Mouse (Mus musculus) midbrain, embryonic 10.5 days (tissue): ENCODE measurements around the gene Arhgef2. TPM values are rescaled to one million over a fixed set of nuclear protein-coding genes. Genes with fewer than 3 reads are reported as not detected.

Experiments used
- DNase-seq: peaks from one replicate; pipeline ENCODE4 v3.0.0-alpha.2; 2017; ENCODE audit warnings: low spot score
- H3K27ac ChIP-seq: fragments of 300-500 bp; sonication (generic); replicated peaks from 2 replicates; pipeline ENCODE4 v1.5.1; 2016; ENCODE audit warnings: mild to moderate bottlenecking
- H3K27me3 ChIP-seq: fragments of 300-500 bp; sonication (generic); 2 replicates; pipeline ENCODE4 v1.6.1; 2016; ENCODE audit warnings: low read depth, mild to moderate bottlenecking; ENCODE audit not compliant: poor library complexity, severe bottlenecking
- H3K36me3 ChIP-seq: fragments of 300-500 bp; sonication (generic); 2 replicates; pipeline ENCODE4 v1.6.1; 2016; ENCODE audit warnings: mild to moderate bottlenecking, moderate library complexity
- H3K4me1 ChIP-seq: fragments of 300-500 bp; sonication (generic); 2 replicates; pipeline ENCODE4 v1.6.1; 2016
- H3K4me3 ChIP-seq: fragments of 300-500 bp; sonication (generic); 2 replicates; pipeline ENCODE4 v1.5.1; 2016; ENCODE audit warnings: mild to moderate bottlenecking, moderate library complexity
- H3K9me3 ChIP-seq: fragments of 300-500 bp; sonication (generic); replicated peaks from 2 replicates; pipeline ENCODE4 v1.6.1; 2016; ENCODE audit warnings: mild to moderate bottlenecking
- WGBS: fragments of 180-500 bp; shearing (Covaris S2); methylation state at CpG from one replicate; pipeline ENCODE4 v1.1.7; 2016; 5-methylcytosine and 5-hydroxymethylcytosine counted together
- polyA plus RNA-seq: library from polyadenylated mRNA; unstranded; fragments of >200 nt; fragmentation: Nextera tagmentation; extraction: Ambion mirVana; gene quantifications from 2 replicates; pipeline ENCODE4 v1.2.1, GENCODE M21; 2016

The Arhgef2 gene
- polyA plus RNA-seq, 1 experiment from 2014 or later, result 82.2 TPM

DNA sequence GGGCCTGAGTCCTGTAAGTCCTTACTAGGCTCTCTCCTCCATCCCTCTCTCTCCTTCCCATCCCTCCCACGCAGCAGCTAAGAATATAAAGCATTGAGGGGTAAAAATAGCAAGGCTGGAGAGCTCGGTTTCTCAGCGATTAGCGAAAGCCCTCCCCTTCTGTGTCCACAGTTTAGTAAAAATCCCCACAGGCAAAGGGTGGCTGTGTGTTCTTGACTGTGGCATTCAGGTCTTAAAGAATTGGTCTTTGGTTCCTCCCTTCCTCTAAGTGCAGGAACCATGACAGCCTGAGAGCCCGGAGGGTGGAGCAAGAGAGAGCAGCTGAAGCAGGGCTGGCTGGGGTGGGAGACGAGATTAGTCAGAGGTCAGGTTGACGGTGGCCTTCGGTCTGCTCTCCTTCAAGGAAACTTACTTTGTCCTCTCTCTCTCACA lies 30.8 kb downstream of the Arhgef2 start:
- DNase-seq, result no peak
- Histone ChIP-seq H3K36me3 (peaks cover 99% of the 10 kb centered on the region), H3K27me3 (no peaks in the 10 kb centered on the region), H3K4me3 (no peak overlapping the region), H3K9me3 (no peaks in the 10 kb centered on the region), H3K27ac (no peak overlapping the region), H3K4me1 (no peaks in the 10 kb centered on the region)
- WGBS, result 96% methylated on average over 8 of the region's 8 CpGs

DNA sequence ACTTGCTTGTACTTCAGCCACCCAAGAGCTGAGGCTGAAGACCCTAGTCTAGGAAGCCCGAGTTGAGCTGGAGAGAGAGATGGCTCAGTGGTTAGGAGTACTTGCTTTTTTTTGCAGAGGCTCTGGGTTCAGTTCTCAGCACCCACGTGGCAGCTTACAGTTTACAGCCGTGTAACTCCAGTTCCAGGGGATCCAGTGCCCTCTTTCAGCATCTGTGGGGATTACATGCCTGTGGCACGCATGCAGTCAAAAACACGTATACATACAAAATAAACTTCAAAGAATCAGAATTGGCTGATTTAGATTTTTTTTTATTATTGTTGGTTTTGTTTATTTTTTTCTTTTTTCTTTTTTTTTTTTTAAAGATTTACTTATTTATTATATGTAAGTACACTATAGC lies 31.4 kb downstream of the Arhgef2 start:
- 94% methylated on average over 5 of the region's 5 CpGs for WGBS
- Histone ChIP-seq H3K4me3 (no peak overlapping the region), H3K4me1 (no peaks in the 10 kb centered on the region), H3K27me3 (no peaks in the 10 kb centered on the region), H3K9me3 (no peaks in the 10 kb centered on the region), H3K36me3 (peaks cover 99% of the 10 kb centered on the region), H3K27ac (no peak overlapping the region)
- DNase-seq, result no peak

DNA sequence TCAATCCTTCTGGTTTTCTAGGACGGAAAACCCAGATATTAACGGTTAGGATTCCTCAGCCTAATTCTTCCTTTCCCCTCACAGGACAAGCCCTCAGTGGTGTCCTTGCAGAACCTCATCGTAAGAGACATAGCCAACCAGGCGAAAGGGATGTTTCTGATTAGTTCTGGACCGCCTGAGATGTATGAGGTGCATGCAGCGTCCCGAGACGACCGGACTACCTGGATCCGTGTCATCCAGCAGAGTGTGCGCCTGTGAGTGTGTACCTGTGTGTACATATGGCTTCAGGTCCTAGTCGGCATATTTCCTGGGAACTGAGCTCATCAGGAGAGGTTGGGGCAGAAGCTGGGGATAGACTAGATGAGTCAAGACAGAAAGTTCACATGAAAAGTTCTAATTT lies 33.5 kb downstream of the Arhgef2 start:
- H3K4me1 ChIP-seq, result no peaks in the 10 kb centered on the region
- DNase-seq, result no peak
- no peaks in the 10 kb centered on the region for H3K27me3 ChIP-seq
- H3K27ac ChIP-seq, result no peak overlapping the region
- H3K4me3 ChIP-seq, result no peak overlapping the region
- H3K9me3 ChIP-seq, result no peaks in the 10 kb centered on the region
- peaks cover 99% of the 10 kb centered on the region for H3K36me3 ChIP-seq
- WGBS, result 97% methylated on average over 12 of the region's 12 CpGs

DNA sequence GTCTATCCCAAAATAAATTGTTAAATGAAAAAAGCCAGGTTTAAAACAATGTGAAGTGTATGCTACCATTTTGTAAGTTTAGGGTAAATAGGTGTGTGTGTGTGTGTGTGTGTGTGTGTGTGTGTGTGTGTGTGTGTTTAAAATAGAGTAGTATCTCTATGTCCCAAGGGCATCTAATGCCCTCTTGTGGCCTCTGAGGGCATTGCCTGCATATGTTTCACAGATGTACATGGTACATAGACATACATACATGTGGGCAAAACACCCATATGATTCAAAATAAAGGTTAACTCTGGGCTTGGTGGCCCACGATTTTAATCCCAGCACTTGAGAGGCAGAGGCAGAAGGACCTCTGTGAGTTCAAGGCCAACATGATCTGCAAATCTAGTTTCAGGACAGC lies 34.9 kb downstream of the Arhgef2 start:
- peaks cover 99% of the 10 kb centered on the region for H3K36me3 ChIP-seq
- H3K27me3 ChIP-seq, result no peaks in the 10 kb centered on the region
- H3K4me3 ChIP-seq, result no peak overlapping the region
- no peak overlapping the region for H3K27ac ChIP-seq
- H3K9me3 ChIP-seq, result no peaks in the 10 kb centered on the region
- WGBS, result 83% methylated on average over 1 of the region's 1 CpGs
- DNase-seq, result peak; percentile 53
- no peaks in the 10 kb centered on the region for H3K4me1 ChIP-seq

DNA sequence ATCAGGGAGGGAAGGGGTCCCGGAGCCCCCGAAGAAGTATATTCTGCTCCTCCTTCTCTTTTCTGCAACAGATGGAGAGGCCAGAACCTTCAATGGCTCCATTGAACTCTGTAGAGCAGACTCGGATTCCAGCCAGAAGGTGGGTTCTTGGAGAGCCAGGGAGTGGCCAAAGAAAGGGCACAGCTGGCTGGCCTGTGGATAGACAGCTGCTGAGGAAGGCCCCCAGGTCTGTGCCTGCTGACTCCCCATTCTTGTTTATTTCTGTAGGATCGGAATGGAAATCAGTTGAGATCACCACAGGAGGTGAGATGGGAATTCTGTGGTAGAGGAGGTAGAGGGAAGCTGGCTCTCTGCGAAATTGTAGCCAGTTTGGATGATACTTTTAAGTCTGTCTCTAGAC lies 37.3 kb downstream of the Arhgef2 start:
- H3K27me3 ChIP-seq, result no peaks in the 10 kb centered on the region
- no peak overlapping the region for H3K27ac ChIP-seq
- no peak overlapping the region for H3K4me3 ChIP-seq
- WGBS, result 91% methylated on average over 5 of the region's 5 CpGs
- no peaks in the 10 kb centered on the region for H3K9me3 ChIP-seq
- no peaks in the 10 kb centered on the region for H3K4me1 ChIP-seq
- H3K36me3 ChIP-seq, result peaks cover 100% of the 10 kb centered on the region
- no peak for DNase-seq

DNA sequence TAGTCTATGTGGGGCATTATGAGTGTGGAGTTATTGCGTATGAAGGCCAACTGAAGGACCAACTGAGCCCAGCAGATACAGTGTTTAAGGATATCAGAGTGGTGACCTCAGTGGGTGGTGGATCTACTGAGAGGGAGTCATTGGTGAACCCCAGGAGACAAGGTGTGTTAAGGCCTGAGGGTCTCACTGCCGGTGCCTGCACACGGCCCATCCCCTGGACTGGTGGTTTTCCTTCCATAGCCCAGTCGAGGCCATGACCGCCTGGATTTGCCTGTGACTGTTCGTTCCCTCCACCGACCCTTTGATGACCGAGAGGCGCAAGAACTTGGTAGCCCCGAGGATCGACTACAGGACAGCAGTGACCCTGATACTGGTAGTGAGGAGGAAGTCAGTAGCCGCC lies 40.2 kb downstream of the Arhgef2 start:
- Histone ChIP-seq H3K27me3 (no peaks in the 10 kb centered on the region), H3K36me3 (peaks cover 91% of the 10 kb centered on the region), H3K27ac (no peak overlapping the region), H3K4me1 (no peaks in the 10 kb centered on the region), H3K9me3 (no peaks in the 10 kb centered on the region), H3K4me3 (no peak overlapping the region)
- DNase-seq, result no peak
- 96% methylated on average over 12 of the region's 12 CpGs for WGBS

DNA sequence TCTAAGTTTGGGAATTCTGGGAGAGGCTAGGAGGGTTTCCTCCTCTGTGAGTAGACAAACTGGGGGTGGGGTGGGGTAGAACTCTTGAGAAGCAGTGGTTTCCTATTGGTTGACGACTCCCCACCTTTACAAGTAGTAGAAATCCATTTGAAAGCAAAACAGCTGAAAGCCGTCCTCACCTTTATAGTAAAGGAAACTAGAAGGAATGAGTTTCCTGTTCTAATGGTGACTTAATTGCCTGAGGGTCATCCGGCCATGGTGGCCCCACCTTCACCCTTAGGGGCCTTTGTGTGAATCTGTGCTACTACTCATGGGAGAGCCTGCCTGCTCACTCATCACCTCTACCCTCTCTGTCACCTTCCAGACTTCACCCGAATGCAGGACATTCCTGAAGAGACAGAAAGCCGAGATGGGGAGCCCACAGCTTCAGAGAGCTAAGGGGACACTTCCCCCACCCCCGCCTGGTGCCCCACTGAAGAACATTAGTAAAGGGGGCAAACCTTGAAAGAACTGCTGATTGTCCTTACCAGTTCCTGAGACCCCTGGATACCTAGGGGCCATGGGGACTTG lies 40.7 kb downstream of the Arhgef2 start:
- Histone ChIP-seq H3K4me3 (no peak overlapping the region), H3K27ac (no peak overlapping the region), H3K9me3 (no peaks in the 10 kb centered on the region), H3K27me3 (no peaks in the 10 kb centered on the region), H3K4me1 (peaks cover 5% of the 10 kb centered on the region; the same call in 1 of the 2 replicates), H3K36me3 (peaks cover 85% of the 10 kb centered on the region)
- WGBS, result 89% methylated on average over 6 of the region's 6 CpGs
- DNase-seq, result no peak

DNA sequence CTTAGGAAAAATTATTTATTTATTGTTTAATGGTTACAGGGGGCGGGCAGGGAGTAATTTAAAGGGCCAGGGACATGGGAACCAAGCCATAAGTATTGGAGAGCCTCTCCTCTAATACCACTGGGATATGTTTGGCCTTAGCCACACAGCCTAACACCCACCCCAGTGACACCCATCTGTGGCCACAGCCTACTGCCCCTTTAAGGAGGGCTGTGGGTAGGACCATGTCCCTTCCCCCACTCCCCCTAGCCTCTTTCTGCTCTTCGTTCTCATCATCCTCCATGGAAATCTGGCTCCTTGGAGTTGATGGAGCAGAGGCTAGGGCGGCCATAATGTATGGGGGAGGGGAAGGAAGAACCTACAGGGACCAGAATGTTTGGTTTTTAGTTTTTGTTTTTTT lies 41.3 kb downstream of the Arhgef2 start:
- H3K4me1 ChIP-seq, result peaks cover 10% of the 10 kb centered on the region; the same call in 1 of the 2 replicates
- DNase-seq, result no peak
- H3K36me3 ChIP-seq, result peaks cover 79% of the 10 kb centered on the region
- no peaks in the 10 kb centered on the region for H3K9me3 ChIP-seq
- no peaks in the 10 kb centered on the region for H3K27me3 ChIP-seq
- WGBS, result 88% methylated on average over 3 of the region's 3 CpGs
- H3K4me3 ChIP-seq, result no peak overlapping the region
- H3K27ac ChIP-seq, result no peak overlapping the region

DNA sequence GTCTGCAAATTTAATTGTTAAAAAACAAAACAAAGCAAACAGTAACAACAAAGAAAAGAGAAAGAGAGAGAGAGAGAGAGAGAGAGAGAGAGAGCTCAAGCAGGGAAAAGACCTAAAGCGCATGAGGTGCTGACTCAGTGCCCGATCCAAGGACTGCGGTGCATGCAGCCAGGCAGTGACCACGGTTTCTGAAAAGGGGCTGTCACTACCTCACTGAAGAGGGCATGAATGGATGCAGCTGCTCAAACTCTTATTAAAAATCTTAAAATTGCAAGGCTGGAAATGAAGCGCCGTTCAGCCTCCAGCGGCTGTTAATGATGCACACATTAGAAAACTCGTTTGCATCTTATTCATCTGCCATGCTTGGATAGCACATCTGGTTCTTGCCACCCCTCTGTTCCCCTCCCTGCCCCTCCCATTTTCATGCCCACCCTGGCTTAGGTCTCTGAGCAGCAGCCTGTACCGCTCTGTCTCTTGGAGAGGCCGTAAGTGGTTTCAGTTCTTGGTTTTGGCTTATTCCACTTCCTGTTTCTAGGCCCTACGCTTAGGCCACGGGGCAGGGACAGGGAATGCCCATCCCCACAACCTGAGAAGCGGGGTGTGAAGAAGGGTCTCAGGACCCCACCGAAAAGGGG lies 42.1 kb downstream of the Arhgef2 start:
- H3K4me1 ChIP-seq, result peaks cover 10% of the 10 kb centered on the region; the same call in 1 of the 2 replicates
- H3K27ac ChIP-seq, result no peak overlapping the region
- WGBS, result 92% methylated on average over 14 of the region's 14 CpGs
- no peak for DNase-seq
- no peaks in the 10 kb centered on the region for H3K9me3 ChIP-seq
- peaks cover 71% of the 10 kb centered on the region for H3K36me3 ChIP-seq
- no peaks in the 10 kb centered on the region for H3K27me3 ChIP-seq
- no peak overlapping the region for H3K4me3 ChIP-seq

DNA sequence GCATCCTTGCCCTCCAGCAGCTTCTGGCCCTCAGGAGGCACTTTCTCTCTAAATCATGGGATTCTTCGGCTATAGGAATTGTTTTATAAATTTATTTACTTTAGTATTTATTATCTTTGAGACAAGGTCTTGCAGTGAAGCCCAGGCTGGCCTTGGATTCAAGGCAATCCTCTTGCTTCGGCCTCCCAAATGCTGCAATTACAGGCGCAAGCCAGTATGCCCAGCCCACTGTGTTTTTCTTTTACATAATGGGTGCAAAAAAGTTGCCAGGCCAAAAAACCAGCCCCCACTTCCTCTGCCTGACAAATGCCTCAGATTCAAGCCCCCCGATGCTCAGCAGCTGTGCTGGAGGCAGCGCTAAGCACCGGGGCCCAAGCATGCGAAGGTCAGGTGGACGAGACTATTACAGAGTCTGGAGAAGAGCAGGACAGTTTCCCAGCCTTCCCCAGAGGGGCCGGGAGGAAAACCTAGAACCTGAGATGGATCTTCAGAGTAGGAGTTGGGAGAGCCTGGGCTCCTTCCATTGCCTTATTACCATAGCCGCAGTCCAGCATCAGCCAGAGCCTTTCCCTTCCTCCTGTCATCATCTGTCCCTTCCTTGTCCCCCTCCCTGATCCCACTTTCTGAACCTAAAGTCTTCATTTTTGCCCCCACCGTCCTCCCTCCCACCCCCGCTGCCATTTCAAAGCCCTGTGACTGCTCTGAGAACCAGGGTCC lies 42.8 kb downstream of the Arhgef2 start:
- peaks cover 64% of the 10 kb centered on the region for H3K36me3 ChIP-seq

DNA sequence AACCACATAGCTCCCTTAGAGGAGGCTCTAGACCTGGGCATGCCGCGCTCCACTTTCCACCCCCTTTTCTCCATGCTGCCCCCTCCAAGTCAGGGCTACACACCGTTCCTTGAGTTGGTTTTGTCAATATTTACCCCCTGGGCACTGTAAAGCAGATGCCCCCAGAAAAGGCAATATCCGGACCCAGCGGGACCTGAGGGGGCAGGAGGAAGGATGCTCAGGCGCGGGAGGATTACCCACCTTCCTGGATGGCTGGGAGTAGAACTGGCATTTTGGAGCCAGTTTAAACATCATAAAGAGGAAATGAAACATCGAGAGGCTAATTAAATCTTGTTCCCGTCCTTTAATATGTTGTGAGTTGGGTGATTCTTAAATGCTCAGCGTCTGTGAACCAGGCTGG lies 43.4 kb downstream of the Arhgef2 start:
- Histone ChIP-seq H3K27me3 (no peaks in the 10 kb centered on the region), H3K9me3 (no peaks in the 10 kb centered on the region), H3K4me3 (no peak overlapping the region), H3K36me3 (peaks cover 58% of the 10 kb centered on the region), H3K4me1 (peaks cover 14% of the 10 kb centered on the region; the same call in 1 of the 2 replicates), H3K27ac (no peak overlapping the region)
- WGBS, result 83% methylated on average over 10 of the region's 10 CpGs
- DNase-seq, result no peak

More for the DNA sequence above, 42.8 kb downstream of the Arhgef2 start:
- Histone ChIP-seq H3K4me3 (no peak overlapping the region), H3K9me3 (no peaks in the 10 kb centered on the region), H3K4me1 (peaks cover 14% of the 10 kb centered on the region; the same call in 1 of the 2 replicates), H3K27ac (no peak overlapping the region), H3K27me3 (no peaks in the 10 kb centered on the region)
- 86% methylated on average over 12 of the region's 12 CpGs for WGBS
- no peak for DNase-seq

DNA sequence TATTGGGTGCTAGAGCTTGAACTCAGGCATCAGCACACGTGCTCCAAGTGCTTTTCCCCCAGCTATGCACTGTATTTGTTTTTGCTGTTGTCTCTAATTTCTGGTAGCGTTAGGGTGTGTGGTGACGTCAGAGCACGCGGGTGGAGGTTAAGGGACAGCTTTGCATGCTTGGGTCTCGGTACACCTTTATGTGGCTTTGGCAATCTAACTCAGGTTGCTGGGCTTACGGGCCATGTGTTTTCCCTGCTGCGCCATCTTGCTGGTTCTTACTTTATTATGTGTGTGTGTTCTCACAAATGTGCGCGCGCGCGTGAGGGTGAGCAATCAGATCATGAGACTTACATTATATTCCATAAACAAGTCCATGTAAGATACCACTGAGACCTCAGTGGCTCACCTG lies 44.2 kb downstream of the Arhgef2 start:
- Histone ChIP-seq H3K27ac (no peak overlapping the region), H3K9me3 (no peaks in the 10 kb centered on the region), H3K36me3 (peaks cover 50% of the 10 kb centered on the region), H3K4me1 (peaks cover 14% of the 10 kb centered on the region; the same call in 1 of the 2 replicates), H3K4me3 (no peak overlapping the region), H3K27me3 (no peaks in the 10 kb centered on the region)
- no peak for DNase-seq
- WGBS, result 96% methylated on average over 13 of the region's 13 CpGs
